23 mouse cellular contexts compared by ENCODE assay signal in genomic region chr4:44708311-44708710, GRCm38 (mm10). TPM values are rescaled to one million over a fixed set of nuclear protein-coding genes. Genes with fewer than 3 reads are reported as not detected.
A peak's percentile ranks its signal among the peaks of the same experiment; 100 is the strongest.
DNase-seq lines count a peak whose midpoint lies in the region; ATAC-seq and TF ChIP-seq lines count a peak whose summit lies in the region.
"Had no signal": no experiment of that assay in that cellular context is flagged by ENCODE, and none has a peak within 500 bp of the region (broad histone marks: within the 10 kb centered on the region; RNA-seq: fewer than 3 reads in every experiment).

No protein-coding gene starts in this region.

- no peaks in the 10 kb centered on the region for H3K36me3 ChIP-seq in midbrain, embryonic 11.5 days (ENCODE audit: control insufficient read depth, insufficient read depth, low read length)
- H3K36me3 ChIP-seq in midbrain, postnatal 0 days (ENCODE audit: insufficient read depth, low read length): no peaks in the 10 kb centered on the region
- H3K36me3 ChIP-seq in midbrain, embryonic 13.5 days: no peaks in the 10 kb centered on the region
- H3K36me3 ChIP-seq: embryonic facial prominence, embryonic 12.5 days; heart, embryonic 13.5 days; hindbrain, embryonic 12.5 days had no signal

- no peaks in the 10 kb centered on the region for H3K9me3 ChIP-seq in midbrain, embryonic 11.5 days (ENCODE audit: control insufficient read depth, low read length)
- H3K9me3 ChIP-seq in midbrain, postnatal 0 days (ENCODE audit: low read length): no peaks in the 10 kb centered on the region
- no peaks in the 10 kb centered on the region for H3K9me3 ChIP-seq in midbrain, embryonic 13.5 days
- H3K9me3 ChIP-seq: embryonic facial prominence, embryonic 12.5 days; heart, embryonic 13.5 days; hindbrain, embryonic 12.5 days had no signal

- DNase-seq in heart, adult 11 months: peak; percentile 77
- DNase-seq in heart, adult 9 months (ENCODE audit: low spot score in 2 of 2): no peak
- no peak for DNase-seq in midbrain, embryonic 11.5 days (ENCODE audit: low spot score, missing footprints)
- no peak for DNase-seq in midbrain, postnatal 0 days (ENCODE audit: low spot score)
- peak; percentile 81 for DNase-seq in A20 (ENCODE audit: low read depth, low spot score)
- DNase-seq in cerebellum, postnatal 36 days: no peak
- no peak for DNase-seq in ovary, postnatal 14 days (ENCODE audit: low spot score)
- DNase-seq: adrenal gland, adult 8-10 months; adrenal gland, postnatal 36 days; cerebellum, adult 11 months; cerebellum, adult 8-10 months; cerebellum, postnatal 14 days; gastrocnemius, postnatal 14 days; heart, postnatal 36 days had no signal

- 0 out of 2 replicates have a peak overlapping the region, but pooled peaks have one; percentile 12 for H3K9ac ChIP-seq in midbrain, embryonic 11.5 days (ENCODE audit: low read length)
- no peak overlapping the region for H3K9ac ChIP-seq in midbrain, postnatal 0 days (replicated peaks; ENCODE audit: low read length, poor library complexity, severe bottlenecking)
- no peak overlapping the region for H3K9ac ChIP-seq in midbrain, embryonic 13.5 days (replicated peaks)
- H3K9ac ChIP-seq: embryonic facial prominence, embryonic 12.5 days; heart, embryonic 13.5 days; hindbrain, embryonic 12.5 days had no signal

- no peak for TF ChIP-seq CTCF in midbrain, postnatal 0 days (IDR thresholded peaks at IDR 0.05)

- no peak overlapping the region for H3K27ac ChIP-seq in midbrain, embryonic 11.5 days (ENCODE audit: low read depth, low read length)
- no peak overlapping the region for H3K27ac ChIP-seq in midbrain, postnatal 0 days (ENCODE audit: low read depth, low read length)
- no peak overlapping the region for H3K27ac ChIP-seq in midbrain, embryonic 13.5 days
- H3K27ac ChIP-seq: embryonic facial prominence, embryonic 12.5 days; heart, embryonic 13.5 days; hindbrain, embryonic 12.5 days; hindbrain, postnatal 0 days had no signal

- peaks cover 94% of the 10 kb centered on the region for H3K27me3 ChIP-seq in midbrain, embryonic 11.5 days (ENCODE audit: control insufficient read depth, insufficient read depth, low read length)
- peaks cover 79% of the 10 kb centered on the region for H3K27me3 ChIP-seq in midbrain, postnatal 0 days (ENCODE audit: insufficient read depth, low read length)
- H3K27me3 ChIP-seq in midbrain, embryonic 13.5 days: peaks cover 91% of the 10 kb centered on the region

- no peak for ATAC-seq in midbrain, embryonic 11.5 days (ENCODE audit: low FRiP score)
- no peak for ATAC-seq in midbrain, postnatal 0 days (ENCODE audit: low FRiP score)
- ATAC-seq in midbrain, embryonic 13.5 days: no peak
- ATAC-seq: forebrain, embryonic 16.5 days; hindbrain, postnatal 0 days; Patski had no signal

- 47% methylated on average over 8 of the region's 8 CpGs for WGBS in midbrain, embryonic 11.5 days
- whole genome bisulfite sequencing in midbrain, postnatal 0 days: 54% methylated on average over 8 of the region's 8 CpGs
- 45% methylated on average over 8 of the region's 8 CpGs for WGBS in midbrain, embryonic 13.5 days

- H3K4me1 ChIP-seq in midbrain, embryonic 11.5 days (ENCODE audit: control insufficient read depth, insufficient read depth, low read length): peaks cover 18% of the 10 kb centered on the region
- H3K4me1 ChIP-seq in midbrain, postnatal 0 days (ENCODE audit: insufficient read depth, low read length): no peaks in the 10 kb centered on the region
- H3K4me1 ChIP-seq in midbrain, embryonic 13.5 days (replicated peaks): peaks cover 31% of the 10 kb centered on the region

- H3K4me3 ChIP-seq in midbrain, embryonic 11.5 days (ENCODE audit: low read depth, low read length): peak overlapping the region; percentile 11
- H3K4me3 ChIP-seq in midbrain, postnatal 0 days (ENCODE audit: low read depth, low read length): no peak overlapping the region
- 0 out of 2 replicates have a peak overlapping the region, but pooled peaks have one; percentile 8 for H3K4me3 ChIP-seq in midbrain, embryonic 13.5 days (replicated peaks)
- H3K4me3 ChIP-seq: embryonic facial prominence, embryonic 12.5 days; heart, embryonic 13.5 days; hindbrain, embryonic 12.5 days had no signal

- H3K4me2 ChIP-seq in midbrain, embryonic 11.5 days: peak overlapping the region; percentile 37
- no peak overlapping the region for H3K4me2 ChIP-seq in midbrain, postnatal 0 days (ENCODE audit: low read depth, low read length, poor library complexity, severe bottlenecking)
- peak overlapping the region; percentile 25 for H3K4me2 ChIP-seq in midbrain, embryonic 13.5 days (replicated peaks)
- H3K4me2 ChIP-seq: embryonic facial prominence, embryonic 12.5 days; heart, embryonic 13.5 days had no signal

RNA-seq across cellular contexts. Expression of gene Pax5, which starts 2.0 kb away (rescaled TPM):
- 4.1 and 4.8 TPM in 2 replicates for polyA plus RNA-seq in midbrain, embryonic 11.5 days (2014; fragmentation: Nextera tagmentation; extraction: Ambion mirVana)
- total RNA-seq in midbrain, postnatal 0 days (2014; rRNA removed): 46.0 and 61.3 TPM in 2 replicates
- polyA plus RNA-seq in midbrain, postnatal 0 days (2015; fragmentation: Nextera tagmentation; extraction: Ambion mirVana): 3.0 and 3.4 TPM in 2 replicates
- polyA plus RNA-seq in midbrain, embryonic 13.5 days (2015; fragmentation: Nextera tagmentation; extraction: Ambion mirVana): 9.7 and 10.4 TPM in 2 replicates
- polyA plus RNA-seq: C2C12; heart, postnatal 0 days; Patski had no signal

RNA-seq across cellular contexts. Expression of gene Zcchc7, which starts 47.4 kb away (rescaled TPM):
- 19.5 TPM in 2 replicates for polyA plus RNA-seq in midbrain, embryonic 11.5 days (2014; fragmentation: Nextera tagmentation; extraction: Ambion mirVana)
- 17.3 and 23.5 TPM in 2 replicates for total RNA-seq in midbrain, postnatal 0 days (2014; rRNA removed)
- polyA plus RNA-seq in midbrain, postnatal 0 days (2015; fragmentation: Nextera tagmentation; extraction: Ambion mirVana): 25.5 and 34.5 TPM in 2 replicates
- polyA plus RNA-seq in midbrain, embryonic 13.5 days (2015; fragmentation: Nextera tagmentation; extraction: Ambion mirVana): 33.4 and 39.1 TPM in 2 replicates

Comparison
In these comparisons a context has a peak if more than half of its experiments do, and no peak if none do; other contexts are left out.
1. DNase-seq: peak in heart, adult 11 months (single experiment) and A20 (single experiment); none in heart, adult 9 months (0 of 2), midbrain, embryonic 11.5 days (single experiment), midbrain, postnatal 0 days (single experiment), cerebellum, postnatal 36 days (0 of 2) and ovary, postnatal 14 days (single experiment).